Mouse (Mus musculus): ENCODE data around the gene 1110059E24Rik. TPM values are rescaled to one million over a fixed set of nuclear protein-coding genes. Genes with fewer than 3 reads are reported as not detected.

The 1110059E24Rik gene
- 71.1 and 72.5 TPM in 2 replicates for polyA plus RNA-seq (2014; fragmentation: Nextera tagmentation; extraction: Ambion mirVana)

DNA sequence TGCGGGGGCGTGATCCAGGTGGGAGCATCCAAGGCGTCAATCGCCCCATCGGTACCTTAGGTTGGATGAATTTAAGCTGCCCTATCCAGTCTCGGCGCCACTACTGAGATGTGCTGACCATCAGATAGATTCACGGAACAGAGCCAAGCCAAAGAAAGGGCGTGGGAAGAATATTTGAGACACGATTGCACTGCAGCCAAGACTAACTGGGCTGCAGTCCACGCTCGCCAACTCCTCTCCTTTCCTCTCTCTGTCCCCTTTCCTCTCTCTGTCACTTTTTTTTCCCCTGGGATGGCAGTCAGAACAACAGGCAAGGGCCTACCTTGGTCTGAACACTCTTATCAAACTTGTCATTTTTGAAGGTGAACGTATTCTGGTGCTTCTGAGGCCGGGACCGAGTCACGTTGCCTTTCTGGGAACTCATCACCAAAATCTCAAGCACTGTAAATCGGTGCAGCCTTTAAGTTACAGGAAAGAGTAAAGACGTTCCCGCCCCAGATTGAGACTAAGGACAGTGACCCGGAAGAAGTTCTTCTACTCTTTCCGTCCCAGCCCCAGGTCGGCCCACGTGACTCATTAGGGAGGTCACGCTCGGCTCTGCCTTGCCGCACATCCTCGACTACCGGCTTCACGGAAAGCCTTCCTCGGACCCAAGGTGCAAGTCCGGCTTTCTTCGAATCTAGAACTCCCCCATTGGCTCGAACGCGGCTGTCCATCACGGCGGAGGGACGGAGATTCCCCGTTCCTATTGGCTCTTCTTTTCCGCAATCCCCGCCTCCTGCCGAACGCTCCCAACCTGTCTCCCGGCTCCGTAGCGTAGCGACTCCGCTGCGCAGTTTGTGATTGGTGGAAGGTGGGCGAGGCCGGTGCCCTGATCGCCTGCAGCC, at the start of gene 1110059E24Rik:
TSS of gene 1110059E24Rik (minus strand) at position 692 of the 887 bp plus-strand sequence.
- Histone ChIP-seq H3K4me2 (ENCODE audit: low read depth, severe bottlenecking) (peak within 1 kb of the TSS; percentile 72), H3K27me3 (ENCODE audit: control insufficient read depth, insufficient read depth, low read length) (no peaks in the 10 kb centered on the region), H3K9ac (ENCODE audit: low read length) (peak within 1 kb of the TSS; percentile 93), H3K27ac (replicated peaks; ENCODE audit: low read depth, low read length) (peak within 1 kb of the TSS; percentile 96), H3K36me3 (ENCODE audit: control insufficient read depth, insufficient read depth, low read length) (no peaks in the 10 kb centered on the region), H3K9me3 (ENCODE audit: control insufficient read depth, low read length) (no peaks in the 10 kb centered on the region), H3K4me3 (ENCODE audit: low read depth, low read length) (peak within 1 kb of the TSS; percentile 81), H3K4me1 (ENCODE audit: control insufficient read depth, insufficient read depth, low read length) (peaks cover 7% of the 10 kb centered on the region; the same call in 1 of the 2 replicates)
- WGBS = 5% methylated on average over 52 of the region's 52 CpGs
- peak; percentile 96 for DNase-seq (ENCODE audit: low spot score)
- ATAC-seq (ENCODE audit: insufficient number of reproducible peaks, low FRiP score, low TSS enrichment, low read depth) = peak; percentile 100

DNA sequence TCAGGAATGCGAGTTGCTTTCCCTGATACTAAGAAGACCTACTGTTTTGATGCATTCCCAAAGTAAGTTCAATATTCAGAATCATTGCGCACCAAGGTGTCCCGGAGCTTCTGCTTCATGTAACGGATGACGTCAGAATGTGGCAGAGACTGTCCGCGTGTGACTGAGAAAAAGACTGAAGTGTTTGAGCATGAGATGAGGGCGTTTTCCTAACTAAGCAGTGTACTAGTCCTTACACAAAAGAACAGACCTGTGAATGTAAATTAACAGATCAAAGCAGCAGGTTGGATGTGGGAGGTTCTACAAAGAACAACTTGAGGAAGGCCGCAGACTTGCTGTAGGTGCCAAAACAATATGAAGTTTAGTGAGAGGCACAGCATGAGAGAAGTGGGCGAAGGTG, 28.2 kb upstream of the 1110059E24Rik start:
- Histone ChIP-seq H3K27ac (replicated peaks; ENCODE audit: low read depth, low read length) (no peak overlapping the region), H3K9ac (ENCODE audit: low read length) (no peak overlapping the region), H3K4me3 (ENCODE audit: low read depth, low read length) (no peak overlapping the region), H3K4me1 (ENCODE audit: control insufficient read depth, insufficient read depth, low read length) (no peaks in the 10 kb centered on the region), H3K27me3 (ENCODE audit: control insufficient read depth, insufficient read depth, low read length) (no peaks in the 10 kb centered on the region), H3K4me2 (ENCODE audit: low read depth, severe bottlenecking) (no peak overlapping the region), H3K36me3 (ENCODE audit: control insufficient read depth, insufficient read depth, low read length) (no peaks in the 10 kb centered on the region), H3K9me3 (ENCODE audit: control insufficient read depth, low read length) (no peaks in the 10 kb centered on the region)
- no peak for DNase-seq (ENCODE audit: low spot score)
- WGBS = 95% methylated on average over 10 of the region's 10 CpGs
- no peak for ATAC-seq (ENCODE audit: insufficient number of reproducible peaks, low FRiP score, low TSS enrichment, low read depth)

DNA sequence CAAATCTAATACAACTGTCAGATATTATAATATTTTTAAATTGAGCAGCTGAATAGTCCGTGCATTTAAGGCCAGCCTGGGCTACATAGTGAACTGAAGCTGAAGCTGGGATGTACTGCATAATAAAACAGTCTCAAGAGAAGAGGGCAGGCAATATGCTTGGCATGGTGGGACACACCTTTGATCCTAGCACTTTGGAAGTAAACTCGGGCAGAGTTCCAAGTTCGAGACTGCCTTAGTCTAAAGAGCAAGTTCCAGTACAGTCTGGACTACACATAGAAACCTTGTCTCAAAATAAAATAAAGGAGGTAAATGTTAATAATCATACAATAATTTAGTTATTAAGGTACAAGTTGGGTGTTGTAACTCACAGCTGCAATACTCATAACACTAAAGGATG, 27.3 kb upstream of the 1110059E24Rik start:
- DNase-seq (ENCODE audit: low spot score) (no peak), ATAC-seq (ENCODE audit: insufficient number of reproducible peaks, low FRiP score, low TSS enrichment, low read depth) (no peak)
- 95% methylated on average over 3 of the region's 3 CpGs for WGBS
- Histone ChIP-seq H3K9ac (ENCODE audit: low read length) (no peak overlapping the region), H3K4me1 (ENCODE audit: control insufficient read depth, insufficient read depth, low read length) (no peaks in the 10 kb centered on the region), H3K9me3 (ENCODE audit: control insufficient read depth, low read length) (no peaks in the 10 kb centered on the region; the same call in 1 of the 2 replicates), H3K27ac (replicated peaks; ENCODE audit: low read depth, low read length) (no peak overlapping the region), H3K4me2 (ENCODE audit: low read depth, severe bottlenecking) (no peak overlapping the region), H3K4me3 (ENCODE audit: low read depth, low read length) (no peak overlapping the region), H3K27me3 (ENCODE audit: control insufficient read depth, insufficient read depth, low read length) (no peaks in the 10 kb centered on the region), H3K36me3 (ENCODE audit: control insufficient read depth, insufficient read depth, low read length) (no peaks in the 10 kb centered on the region)

DNA sequence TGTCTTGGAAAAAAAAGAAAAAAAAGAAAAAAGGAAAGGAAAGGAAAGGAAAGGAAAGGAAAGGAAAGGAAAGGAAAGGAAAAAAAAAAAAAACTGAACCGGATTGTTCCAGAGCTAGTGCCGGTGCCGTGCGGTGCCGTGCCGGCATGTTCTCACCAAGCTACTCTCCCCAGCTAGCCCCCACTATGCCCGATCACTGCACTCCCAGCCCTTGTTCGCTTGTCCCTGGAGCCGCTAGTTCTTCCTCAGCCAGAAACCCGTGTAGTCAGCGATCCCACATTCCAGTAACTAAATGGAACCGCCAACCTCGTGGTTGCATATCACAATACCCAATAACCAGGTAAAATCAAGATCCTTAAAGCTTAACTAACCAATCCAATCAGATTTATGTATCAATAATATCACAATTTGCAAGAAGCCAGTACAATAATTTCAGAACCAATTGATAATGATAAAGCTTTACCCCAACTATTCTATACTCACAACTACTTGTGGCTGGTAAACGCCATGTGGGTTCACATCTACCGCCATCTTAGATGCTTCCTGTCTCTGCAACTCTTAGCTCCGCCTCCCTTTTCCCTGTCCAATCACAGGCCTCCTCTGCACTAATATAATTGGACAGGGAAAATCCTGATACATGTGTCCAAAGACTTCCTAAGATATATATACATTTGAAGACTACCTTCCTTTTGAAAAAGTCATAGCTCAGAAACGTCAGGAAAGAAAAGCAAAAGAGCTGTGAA, 21.7 kb upstream of the 1110059E24Rik start:
- Histone ChIP-seq H3K36me3 (ENCODE audit: control insufficient read depth, insufficient read depth, low read length) (no peaks in the 10 kb centered on the region), H3K4me3 (ENCODE audit: low read depth, low read length) (no peak overlapping the region), H3K9ac (ENCODE audit: low read length) (no peak overlapping the region), H3K9me3 (ENCODE audit: control insufficient read depth, low read length) (no peaks in the 10 kb centered on the region; the same call in 1 of the 2 replicates), H3K4me2 (ENCODE audit: low read depth, severe bottlenecking) (no peak overlapping the region), H3K27me3 (ENCODE audit: control insufficient read depth, insufficient read depth, low read length) (no peaks in the 10 kb centered on the region), H3K4me1 (ENCODE audit: control insufficient read depth, insufficient read depth, low read length) (no peaks in the 10 kb centered on the region), H3K27ac (replicated peaks; ENCODE audit: low read depth, low read length) (no peak overlapping the region)
- ATAC-seq (ENCODE audit: insufficient number of reproducible peaks, low FRiP score, low TSS enrichment, low read depth) = no peak
- no peak for DNase-seq (ENCODE audit: low spot score)
- whole genome bisulfite sequencing = 98% methylated on average over 17 of the region's 17 CpGs

DNA sequence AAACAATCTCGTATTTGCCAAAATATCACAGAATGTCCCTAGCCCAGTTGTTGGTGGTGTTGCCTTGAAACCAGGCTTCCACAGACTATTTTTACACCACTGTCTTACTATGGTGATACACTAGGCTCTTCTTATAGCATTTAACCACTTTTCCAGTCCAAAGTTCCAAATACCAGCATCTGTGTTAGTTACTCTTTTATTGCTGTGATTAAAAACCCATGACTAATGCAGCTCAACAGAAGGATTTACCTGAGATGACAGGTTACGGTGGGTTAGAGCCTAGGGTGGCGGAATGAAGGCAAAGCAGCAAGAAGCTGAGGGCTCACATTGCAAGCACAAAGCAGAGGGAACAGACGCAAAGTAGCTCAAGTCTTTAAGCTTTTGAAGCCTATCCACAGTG, 16.9 kb upstream of the 1110059E24Rik start:
- H3K27me3 ChIP-seq (ENCODE audit: control insufficient read depth, insufficient read depth, low read length) = no peaks in the 10 kb centered on the region
- H3K9me3 ChIP-seq (ENCODE audit: control insufficient read depth, low read length) = no peaks in the 10 kb centered on the region
- H3K9ac ChIP-seq (ENCODE audit: low read length) = no peak overlapping the region
- WGBS = 87% methylated on average over 4 of the region's 4 CpGs
- H3K4me2 ChIP-seq (ENCODE audit: low read depth, severe bottlenecking) = no peak overlapping the region
- H3K4me3 ChIP-seq (ENCODE audit: low read depth, low read length) = no peak overlapping the region
- no peaks in the 10 kb centered on the region for H3K4me1 ChIP-seq (ENCODE audit: control insufficient read depth, insufficient read depth, low read length)
- ATAC-seq (ENCODE audit: insufficient number of reproducible peaks, low FRiP score, low TSS enrichment, low read depth) = no peak
- no peaks in the 10 kb centered on the region; the same call in 1 of the 2 replicates for H3K36me3 ChIP-seq (ENCODE audit: control insufficient read depth, insufficient read depth, low read length)
- no peak overlapping the region for H3K27ac ChIP-seq (replicated peaks; ENCODE audit: low read depth, low read length)
- DNase-seq (ENCODE audit: low spot score) = no peak

DNA sequence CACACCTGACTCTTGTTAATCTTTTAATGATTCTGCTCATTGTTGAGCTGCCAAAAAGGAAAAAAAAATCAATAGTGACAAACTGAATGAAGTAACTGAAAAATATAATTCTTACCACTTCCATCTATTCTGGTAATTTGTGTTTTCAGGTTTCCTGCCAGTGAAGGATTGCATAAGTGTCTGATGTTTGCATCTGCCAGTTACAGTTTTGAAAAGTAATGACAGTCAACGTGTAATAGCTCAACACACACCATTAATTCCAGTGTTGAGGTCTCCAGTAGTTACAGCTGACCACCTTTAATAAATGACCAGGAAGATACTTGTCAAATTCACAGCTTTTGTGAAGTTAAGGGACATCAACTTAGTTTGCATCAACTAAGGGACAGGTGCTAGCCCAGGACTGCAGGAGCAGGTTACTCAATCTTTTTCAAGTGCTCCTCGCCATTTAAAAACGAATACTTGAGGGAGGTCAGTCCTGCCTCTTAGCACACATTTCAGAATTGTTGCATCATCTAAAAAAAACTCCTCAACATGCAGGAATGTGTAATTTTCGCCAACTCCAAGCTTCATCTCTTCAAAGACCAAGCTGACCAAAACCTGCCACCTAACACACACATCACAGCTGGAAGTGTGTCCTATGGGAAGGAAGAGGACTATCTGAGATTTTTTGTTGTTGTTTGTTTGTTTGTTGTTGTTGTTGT, 11.1 kb upstream of the 1110059E24Rik start:
- no peak overlapping the region for H3K9ac ChIP-seq (ENCODE audit: low read length)
- no peak overlapping the region for H3K4me2 ChIP-seq (ENCODE audit: low read depth, severe bottlenecking)
- H3K4me1 ChIP-seq (ENCODE audit: control insufficient read depth, insufficient read depth, low read length) = no peaks in the 10 kb centered on the region
- H3K36me3 ChIP-seq (ENCODE audit: control insufficient read depth, insufficient read depth, low read length) = no peaks in the 10 kb centered on the region; the same call in 1 of the 2 replicates
- H3K9me3 ChIP-seq (ENCODE audit: control insufficient read depth, low read length) = no peaks in the 10 kb centered on the region
- no peak overlapping the region for H3K4me3 ChIP-seq (ENCODE audit: low read depth, low read length)
- WGBS = 87% methylated on average over 4 of the region's 4 CpGs
- ATAC-seq (ENCODE audit: insufficient number of reproducible peaks, low FRiP score, low TSS enrichment, low read depth) (no peak), DNase-seq (ENCODE audit: low spot score) (no peak)
- no peaks in the 10 kb centered on the region for H3K27me3 ChIP-seq (ENCODE audit: control insufficient read depth, insufficient read depth, low read length)
- no peak overlapping the region for H3K27ac ChIP-seq (replicated peaks; ENCODE audit: low read depth, low read length)

DNA sequence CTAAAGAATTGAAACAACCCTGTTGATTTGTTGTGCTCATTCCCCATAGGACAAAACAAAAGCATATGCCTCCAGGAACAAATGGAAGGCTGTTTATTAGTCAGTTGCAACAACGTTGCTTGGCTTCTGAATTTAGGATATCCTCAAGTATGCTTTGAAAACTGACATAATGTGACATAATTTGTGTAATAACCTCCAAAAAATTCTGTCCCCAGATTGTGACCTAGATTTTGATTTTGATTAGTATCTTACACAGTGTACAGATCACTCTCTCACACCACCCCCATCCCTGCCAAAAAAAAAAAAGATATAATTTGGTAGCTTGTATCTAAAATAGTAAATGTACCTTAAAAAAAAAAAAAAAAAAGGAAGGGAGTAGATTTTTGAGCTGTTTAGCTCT, 8.0 kb upstream of the 1110059E24Rik start:
- Histone ChIP-seq H3K4me2 (ENCODE audit: low read depth, severe bottlenecking) (no peak overlapping the region), H3K27me3 (ENCODE audit: control insufficient read depth, insufficient read depth, low read length) (no peaks in the 10 kb centered on the region), H3K4me3 (ENCODE audit: low read depth, low read length) (no peak overlapping the region), H3K4me1 (ENCODE audit: control insufficient read depth, insufficient read depth, low read length) (no peaks in the 10 kb centered on the region), H3K9me3 (ENCODE audit: control insufficient read depth, low read length) (no peaks in the 10 kb centered on the region), H3K9ac (ENCODE audit: low read length) (no peak overlapping the region), H3K36me3 (ENCODE audit: control insufficient read depth, insufficient read depth, low read length) (no peaks in the 10 kb centered on the region), H3K27ac (replicated peaks; ENCODE audit: low read depth, low read length) (no peak overlapping the region)
- WGBS = 80% methylated on average over 1 of the region's 1 CpGs
- ATAC-seq (ENCODE audit: insufficient number of reproducible peaks, low FRiP score, low TSS enrichment, low read depth) (no peak), DNase-seq (ENCODE audit: low spot score) (no peak)

DNA sequence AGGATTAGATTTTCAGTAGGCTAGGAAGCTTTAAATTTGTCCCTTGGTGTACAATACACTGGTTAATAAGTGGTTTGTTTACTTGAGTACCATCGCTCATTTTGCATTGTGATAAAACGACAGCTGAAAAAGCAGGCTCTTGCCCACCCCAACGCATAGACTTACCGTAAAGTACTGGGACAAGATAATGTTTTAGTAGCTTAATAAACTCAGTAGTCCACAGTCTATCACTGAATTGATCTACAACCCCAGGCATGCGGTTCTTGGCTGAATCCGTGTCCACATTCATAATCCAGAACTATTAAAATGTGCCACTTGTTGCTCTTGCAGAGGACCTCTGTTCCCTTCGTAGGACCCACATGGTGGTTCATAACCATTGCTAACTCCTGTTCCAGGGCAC, 2.0 kb upstream of the 1110059E24Rik start:
- Histone ChIP-seq H3K27me3 (ENCODE audit: control insufficient read depth, insufficient read depth, low read length) (no peaks in the 10 kb centered on the region), H3K36me3 (ENCODE audit: control insufficient read depth, insufficient read depth, low read length) (no peaks in the 10 kb centered on the region), H3K9me3 (ENCODE audit: control insufficient read depth, low read length) (no peaks in the 10 kb centered on the region), H3K4me3 (ENCODE audit: low read depth, low read length) (peak overlapping the region; percentile 81), H3K4me2 (ENCODE audit: low read depth, severe bottlenecking) (peak overlapping the region; percentile 50), H3K9ac (ENCODE audit: low read length) (no peak overlapping the region), H3K27ac (replicated peaks; ENCODE audit: low read depth, low read length) (no peak overlapping the region), H3K4me1 (ENCODE audit: control insufficient read depth, insufficient read depth, low read length) (peaks cover 7% of the 10 kb centered on the region; the same call in 1 of the 2 replicates)
- WGBS = 88% methylated on average over 7 of the region's 7 CpGs
- ATAC-seq (ENCODE audit: insufficient number of reproducible peaks, low FRiP score, low TSS enrichment, low read depth) (no peak), DNase-seq (ENCODE audit: low spot score) (no peak)
